Mouse (Mus musculus) brain, embryonic 14.5 days (tissue): ENCODE data around the gene Myof.

Source experiments
- CTCF ChIP-seq: fragments of 200-500 bp; IDR thresholded peaks from 2 replicates; pipeline ENCODE4 v1.5.1; 2012; ENCODE audit warnings: inconsistent platforms, mild to moderate bottlenecking, moderate library complexity, borderline replicate concordance; ENCODE audit not compliant: insufficient read depth, insufficient read length; ENCODE audit errors: extremely low read depth
- POLR2A ChIP-seq: fragments of 200-500 bp; IDR thresholded peaks from 2 replicates; pipeline ENCODE4 v1.6.1; 2012; ENCODE audit warnings: mild to moderate bottlenecking, inconsistent platforms, borderline replicate concordance; ENCODE audit not compliant: poor library complexity, insufficient read depth, insufficient read length, severe bottlenecking; ENCODE audit errors: extremely low read depth

- TF ChIP-seq POLR2A (no peak), CTCF (no peak)
Observed at GRCm38 (mm10) chr19:37946053-37946452, 97.3 kb downstream of the Myof start.
